Mouse (Mus musculus) liver, embryonic 14.5 days (tissue): ENCODE measurements at regions not wholly inside any gene's neighbourhood (a gene's known extent, or its start where the extent isn't known, plus 50 kb on each side); places are given as distances from the start of the nearest gene placed in this dataset.

Source experiments
- CTCF ChIP-seq: IDR thresholded peaks from 2 replicates; pipeline ENCODE4 v1.5.1; 2016; ENCODE audit warnings: antibody characterized with exemption, low read depth, control low read depth
- EP300 ChIP-seq: IDR thresholded peaks from 2 replicates; pipeline ENCODE4 v1.6.1; 2016; ENCODE audit warnings: antibody characterized with exemption, low read depth

- TF ChIP-seq CTCF (no peak), EP300 (no peak)
Measured at GRCm38 (mm10) chr14:31910809-31911208, 80.4 kb upstream of the Ankrd28 start.
